Mouse (Mus musculus) lung, postnatal 0 days (tissue): ENCODE results near the gene Cmas.

Experiments used
- CTCF ChIP-seq: IDR thresholded peaks from 2 replicates; pipeline ENCODE4 v1.5.1; 2016; ENCODE audit warnings: antibody characterized with exemption, mild to moderate bottlenecking
- EP300 ChIP-seq: IDR thresholded peaks from 2 replicates; pipeline ENCODE4 v1.6.1; 2016; ENCODE audit warnings: antibody characterized with exemption, mild to moderate bottlenecking, control low read depth

- TF ChIP-seq CTCF = no peak
- no peak for TF ChIP-seq EP300
Observed at GRCm38 (mm10) chr6:142741763-142742162, 14.7 kb upstream of the Cmas start.
